Mouse (Mus musculus): ENCODE data around the gene Ruvbl1. TPM values are rescaled to one million over a fixed set of nuclear protein-coding genes. Genes with fewer than 3 reads are reported as not detected.

Ruvbl1 gene
- total RNA-seq (2021): 10 to 100 TPM; 15.8 to 18.1 TPM

GRCm38 (mm10) chr6:88465181-88465920 lies at the start of gene Ruvbl1:
TSS of gene Ruvbl1 (plus strand) at chr6:88465409.
- peak; percentile 89 for DNase-seq
- intact Hi-C loops (cut with DNase I): loop anchor here (1.0 to 5.0 kb wide), 2 partner anchors 19 to 52 kb away; partner anchors contain the start of genes Eefsec and Sec61a1

DNA sequence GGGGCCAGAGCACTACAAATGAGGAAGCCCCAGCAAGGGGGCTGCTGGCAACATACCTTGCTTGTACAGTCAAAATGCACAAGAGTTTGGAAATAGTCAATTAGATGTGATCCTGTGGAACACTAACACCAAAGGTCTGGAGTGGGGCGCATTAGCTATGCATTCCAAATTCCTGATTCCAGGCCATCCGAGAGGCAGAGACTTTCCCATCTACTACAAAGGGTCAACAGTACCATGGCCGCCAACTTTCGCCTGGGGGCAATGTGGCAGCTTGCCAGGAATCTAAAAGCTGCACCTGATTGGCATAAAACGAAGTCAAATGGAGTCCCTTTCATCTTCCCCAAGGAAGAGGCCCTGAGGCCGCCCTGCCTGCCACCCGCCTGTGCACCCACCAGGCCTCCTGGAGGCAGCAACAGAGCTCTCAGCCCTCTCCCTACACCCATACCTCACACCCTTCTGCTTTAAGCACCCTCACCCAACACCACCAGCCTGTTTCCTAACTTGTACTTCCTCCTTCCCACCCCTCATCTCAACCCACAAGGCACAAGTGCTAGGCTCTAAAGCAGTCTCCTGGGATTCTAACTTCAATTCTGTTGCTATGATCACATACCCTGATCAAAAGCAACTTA lies 49.0 kb upstream of the Ruvbl1 start:
- intact Hi-C loops (cut with DNase I): no loop called here
- no peak for DNase-seq

DNA sequence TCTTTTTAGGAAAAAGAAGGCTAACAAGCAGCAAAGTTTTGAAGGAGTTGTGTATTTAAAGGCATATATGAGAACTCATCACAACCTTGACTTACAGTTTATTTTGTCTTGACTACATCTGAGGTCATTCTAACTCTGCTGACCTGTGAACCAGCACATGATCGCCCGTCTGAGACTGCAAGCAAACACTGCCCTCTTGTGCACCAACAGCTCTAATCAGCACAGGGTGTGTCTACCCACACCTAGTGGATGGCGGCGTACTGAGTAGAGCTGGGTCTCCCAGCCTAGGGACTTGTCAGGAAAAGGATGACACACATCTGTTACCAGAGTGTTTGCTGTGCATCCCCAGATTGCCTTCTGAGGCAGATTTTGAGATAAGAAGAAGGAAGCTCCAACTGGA lies 34.0 kb upstream of the Ruvbl1 start:
- DNase-seq: peak; percentile 45 to 47
- intact Hi-C loops (cut with DNase I): loop anchor here (1.0 to 5.0 kb wide), 3 partner anchors 189 to 306 kb away; no protein-coding TSS in a partner anchor

- intact Hi-C loops (cut with DNase I): no loop called here
- DNase-seq: no peak
These were observed 29.6 kb upstream of the Ruvbl1 start for GRCm38 (mm10) chr6:88435609-88436008.

GRCm38 (mm10) chr6:88439056-88439455 lies 26.2 kb upstream of the Ruvbl1 start:
- DNase-seq: no peak
- intact Hi-C loops (cut with DNase I): no loop called here

DNA sequence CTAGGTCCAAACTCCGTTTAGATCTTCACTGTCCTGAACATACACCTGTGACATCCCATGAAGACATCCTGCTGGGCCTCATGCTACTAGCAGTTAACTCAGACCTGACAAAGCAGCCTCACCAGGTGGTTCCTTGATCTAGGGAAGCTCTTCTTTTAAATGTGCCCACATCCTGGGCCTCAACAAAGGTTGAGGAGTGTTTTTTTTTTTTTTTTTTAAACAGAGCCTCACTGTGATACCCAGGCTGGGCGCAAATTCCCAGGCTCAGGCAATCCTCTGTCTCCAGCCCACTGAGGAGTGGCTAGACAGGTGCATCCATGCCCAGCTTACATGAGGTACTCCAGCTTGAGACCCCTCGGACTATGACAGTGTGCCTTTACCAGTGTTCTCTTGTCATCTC lies 22.7 kb upstream of the Ruvbl1 start:
- DNase-seq: no peak
- intact Hi-C loops (cut with DNase I): no loop called here

GRCm38 (mm10) chr6:88443446-88443845 lies 21.8 kb upstream of the Ruvbl1 start:
- intact Hi-C loops (cut with DNase I): no loop called here
- no peak for DNase-seq

- intact Hi-C loops (cut with DNase I): no loop called here
- DNase-seq: no peak
These were observed 21.0 kb upstream of the Ruvbl1 start for GRCm38 (mm10) chr6:88444076-88444750.

DNA sequence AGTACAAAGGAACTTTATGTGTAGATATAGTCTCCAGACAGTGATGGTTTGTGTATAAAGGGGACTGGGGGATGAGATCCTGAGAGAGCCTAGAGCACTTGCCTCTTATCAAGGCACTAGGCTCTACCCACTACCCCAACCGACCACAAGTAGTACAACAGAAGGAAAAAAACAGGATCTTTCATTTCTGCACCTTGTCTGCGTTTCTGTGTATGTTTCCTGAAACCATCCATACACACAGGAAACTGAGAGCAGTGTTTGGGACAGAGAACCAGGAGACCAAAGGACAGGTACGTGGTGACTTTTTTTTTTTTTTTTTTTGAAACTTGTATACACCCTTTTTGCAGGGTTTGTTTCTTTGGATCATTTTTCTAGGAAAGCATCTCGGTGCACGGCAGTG lies 19.5 kb upstream of the Ruvbl1 start:
- intact Hi-C loops (cut with DNase I): loop anchor here (1.0 kb wide), 1 partner anchor 20 kb away; the partner anchor contains the start of gene Ruvbl1
- DNase-seq: no peak

- peak; percentile 85 to 86 for DNase-seq
- intact Hi-C loops (cut with DNase I): loop anchor here (1.0 kb wide), 1 partner anchor 19 kb away; the partner anchor contains the start of gene Ruvbl1
These were observed 18.9 kb upstream of the Ruvbl1 start, which contains the start of gene Eefsec for GRCm38 (mm10) chr6:88446063-88447002. TSS of gene Eefsec (minus strand) at chr6:88446539.

DNA sequence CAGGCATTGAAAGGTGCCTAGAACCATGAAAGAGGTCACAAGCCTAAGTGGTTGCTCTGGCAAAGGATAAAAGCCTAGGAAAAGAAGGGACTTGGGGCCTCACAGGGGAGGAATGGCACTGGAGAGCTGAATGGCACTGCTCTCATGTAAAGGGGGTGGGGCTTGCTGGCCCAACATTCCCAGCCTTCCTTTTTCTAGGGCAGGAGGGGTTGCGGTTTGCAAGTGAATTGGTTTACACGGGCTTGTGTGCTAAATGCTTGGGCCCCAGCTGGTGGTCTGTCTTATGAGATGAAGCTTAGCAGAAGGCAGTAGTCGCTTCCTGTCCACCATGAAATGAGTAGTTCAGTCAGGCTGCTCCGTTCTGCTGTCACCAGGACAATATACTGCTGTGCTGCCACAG lies 17.8 kb upstream of the Ruvbl1 start:
- intact Hi-C loops (cut with DNase I): no loop called here
- no peak for DNase-seq

DNA sequence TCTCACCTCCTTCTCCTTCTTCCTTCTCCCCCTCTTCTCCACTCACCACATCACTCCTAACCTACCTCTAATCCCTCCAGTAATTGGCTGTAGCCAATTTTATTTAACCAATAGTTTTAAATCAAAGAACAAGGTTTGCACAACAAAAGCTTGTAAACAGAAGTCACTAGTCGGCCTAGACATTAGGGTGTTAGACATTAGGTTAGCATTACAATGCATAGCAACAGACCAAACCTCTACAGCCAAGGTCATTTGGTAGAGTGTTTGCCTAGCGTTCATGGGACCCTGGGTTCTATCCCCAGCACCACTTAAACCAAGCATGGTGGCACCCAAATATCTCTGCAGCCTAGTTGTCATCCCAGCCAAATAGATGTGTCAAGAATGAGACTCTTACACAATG lies 10.7 kb upstream of the Ruvbl1 start:
- no peak for DNase-seq
- intact Hi-C loops (cut with DNase I): no loop called here

GRCm38 (mm10) chr6:88469878-88470277 lies 4.7 kb downstream of the Ruvbl1 start:
- DNase-seq: no peak
- intact Hi-C loops (cut with DNase I): loop anchor here (5.0 kb wide), 1 partner anchor 47 kb away; the partner anchor contains the start of gene Sec61a1

GRCm38 (mm10) chr6:88480421-88480820 lies 15.2 kb downstream of the Ruvbl1 start:
- intact Hi-C loops (cut with DNase I): no loop called here

DNA sequence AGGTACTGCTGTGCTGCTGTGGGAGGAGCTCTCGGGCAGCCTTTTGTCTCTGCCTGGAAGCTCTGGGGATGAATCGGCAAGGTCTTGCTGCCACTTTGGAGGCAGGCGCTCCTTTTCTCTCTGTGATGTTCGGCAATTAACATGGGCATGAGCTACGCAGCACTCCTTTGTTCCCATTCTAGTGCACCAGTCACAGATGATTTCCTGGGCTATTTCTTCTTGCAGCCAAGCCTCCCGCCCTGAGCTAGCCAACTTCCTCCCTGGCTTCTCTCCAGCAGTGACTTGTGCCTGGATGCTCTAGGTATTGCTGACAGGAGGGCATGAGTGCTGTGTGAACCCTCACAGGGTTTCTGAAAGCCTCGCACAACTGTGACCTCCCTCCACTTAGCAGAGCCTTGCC lies 17.9 kb downstream of the Ruvbl1 start:
- intact Hi-C loops (cut with DNase I): no loop called here
- peak in 1 of 2 experiments; percentile 30 for DNase-seq

More at GRCm38 (mm10) chr6:88480421-88480820, 15.2 kb downstream of the Ruvbl1 start:
- no peak for DNase-seq

GRCm38 (mm10) chr6:88483913-88484312 lies 18.7 kb downstream of the Ruvbl1 start:
- no peak for DNase-seq
- intact Hi-C loops (cut with DNase I): no loop called here

GRCm38 (mm10) chr6:88485378-88485777 lies 20.2 kb downstream of the Ruvbl1 start:
- intact Hi-C loops (cut with DNase I): loop anchor here (5.0 kb wide), 1 partner anchor 293 kb away; the partner anchor contains the start of gene Gata2
- peak in 1 of 2 experiments; percentile 28 for DNase-seq

GRCm38 (mm10) chr6:88486893-88487292 lies 21.7 kb downstream of the Ruvbl1 start:
- intact Hi-C loops (cut with DNase I): loop anchor here (5.0 kb wide), 1 partner anchor 295 kb away; the partner anchor contains the start of gene Gata2
- peak; percentile 30 to 44 for DNase-seq

GRCm38 (mm10) chr6:88489026-88489425 lies 23.8 kb downstream of the Ruvbl1 start:
- intact Hi-C loops (cut with DNase I): loop anchor here (5.0 kb wide), 1 partner anchor 297 kb away; the partner anchor contains the start of gene Gata2
- DNase-seq: no peak

GRCm38 (mm10) chr6:88489834-88490233 lies 24.6 kb downstream of the Ruvbl1 start:
- intact Hi-C loops (cut with DNase I): loop anchor here (5.0 kb wide), 1 partner anchor 298 kb away; the partner anchor contains the start of gene Gata2
- DNase-seq: no peak

Data from heart, postnatal 36 days (tissue).